Mouse (Mus musculus): Measurements from ENCODE around the gene Prok2. TPM values are rescaled to one million over a fixed set of nuclear protein-coding genes. Genes with fewer than 3 reads are reported as not detected.
A peak's percentile ranks its signal among the peaks of the same experiment; 100 is the strongest.

The Prok2 gene
- polyA plus RNA-seq, 1 experiment from 2014 or later = not detected

- H3K36me3 ChIP-seq (ENCODE audit: control insufficient read depth, insufficient read depth, low read length) = no peaks in the 10 kb centered on the region
- H3K9me3 ChIP-seq (ENCODE audit: control insufficient read depth, low read length) = no peaks in the 10 kb centered on the region
- no peak overlapping the region for H3K27ac ChIP-seq (ENCODE audit: low read depth, low read length)
- no peaks in the 10 kb centered on the region for H3K27me3 ChIP-seq (ENCODE audit: control insufficient read depth, insufficient read depth, low read length)
- no peak overlapping the region for H3K9ac ChIP-seq (ENCODE audit: low read depth, low read length)
- WGBS = 78% methylated on average over 5 of the region's 5 CpGs
- no peak overlapping the region for H3K4me2 ChIP-seq (replicated peaks; ENCODE audit: low read depth, low read length)
- ATAC-seq (ENCODE audit: low FRiP score, low TSS enrichment) = no peak
- H3K4me1 ChIP-seq (ENCODE audit: control insufficient read depth, insufficient read depth, low read length) = no peaks in the 10 kb centered on the region
- no peak overlapping the region for H3K4me3 ChIP-seq (ENCODE audit: low read length)
Observed at GRCm38 (mm10) chr6:99713256-99713655, 12.9 kb downstream of the Prok2 start.

DNA sequence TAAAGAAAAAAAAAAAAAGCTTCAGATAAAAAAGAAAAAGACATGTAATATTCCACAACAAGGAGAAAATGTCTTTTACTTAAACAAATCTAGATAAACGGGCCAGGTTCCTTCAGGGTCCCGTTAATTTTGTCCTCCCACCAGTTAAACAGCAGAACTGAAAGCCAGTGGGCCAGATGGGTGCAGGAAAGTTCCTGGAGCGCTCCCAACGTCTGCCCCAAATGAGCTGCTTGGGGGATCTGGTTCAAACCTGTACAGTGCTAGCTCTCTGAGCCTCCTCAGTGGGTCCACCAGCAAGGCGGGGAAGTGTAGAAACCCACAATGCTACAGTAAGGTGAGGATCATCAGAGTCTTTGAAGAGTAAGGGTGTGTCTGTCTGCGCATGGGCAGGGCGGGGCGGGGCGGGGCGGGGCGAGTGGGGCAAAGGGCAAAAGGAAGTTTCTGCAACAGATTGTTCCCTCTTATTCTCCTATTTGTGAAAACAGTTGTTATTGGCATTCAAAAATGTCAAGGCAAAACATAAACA, 14.6 kb downstream of the Prok2 start:
- Histone ChIP-seq H3K9me3 (ENCODE audit: control insufficient read depth, low read length) (no peaks in the 10 kb centered on the region), H3K9ac (ENCODE audit: low read depth, low read length) (no peak overlapping the region), H3K36me3 (ENCODE audit: control insufficient read depth, insufficient read depth, low read length) (no peaks in the 10 kb centered on the region), H3K27ac (ENCODE audit: low read depth, low read length) (no peak overlapping the region), H3K27me3 (ENCODE audit: control insufficient read depth, insufficient read depth, low read length) (no peaks in the 10 kb centered on the region), H3K4me1 (ENCODE audit: control insufficient read depth, insufficient read depth, low read length) (no peaks in the 10 kb centered on the region), H3K4me3 (ENCODE audit: low read length) (no peak overlapping the region), H3K4me2 (replicated peaks; ENCODE audit: low read depth, low read length) (no peak overlapping the region)
- 61% methylated on average over 11 of the region's 11 CpGs for WGBS
- no peak for ATAC-seq (ENCODE audit: low FRiP score, low TSS enrichment)

DNA sequence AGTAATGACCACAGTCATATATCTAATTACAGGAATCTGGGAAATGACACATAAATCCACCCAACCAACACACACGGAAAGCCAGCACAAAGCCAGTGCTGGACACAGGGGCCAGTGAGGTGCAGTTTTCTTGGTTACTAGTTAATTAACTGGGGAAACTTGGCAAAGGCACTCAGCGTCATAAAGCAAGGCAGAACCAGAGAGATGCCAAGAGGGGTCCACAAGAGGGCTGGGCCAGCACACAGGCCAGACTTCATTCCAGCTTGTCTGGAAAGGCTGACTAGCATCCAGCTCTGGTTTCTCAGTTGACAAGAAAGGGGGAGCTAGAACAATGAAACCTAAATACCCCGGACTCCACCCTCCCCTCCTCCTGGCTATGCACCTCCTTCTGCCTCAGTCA, 25.7 kb downstream of the Prok2 start:
- Histone ChIP-seq H3K4me2 (replicated peaks; ENCODE audit: low read depth, low read length) (no peak overlapping the region), H3K27me3 (ENCODE audit: control insufficient read depth, insufficient read depth, low read length) (peaks cover 8% of the 10 kb centered on the region), H3K4me3 (ENCODE audit: low read length) (no peak overlapping the region), H3K36me3 (ENCODE audit: control insufficient read depth, insufficient read depth, low read length) (no peaks in the 10 kb centered on the region), H3K27ac (ENCODE audit: low read depth, low read length) (no peak overlapping the region), H3K9me3 (ENCODE audit: control insufficient read depth, low read length) (no peaks in the 10 kb centered on the region), H3K4me1 (ENCODE audit: control insufficient read depth, insufficient read depth, low read length) (peaks cover 10% of the 10 kb centered on the region; the same call in 1 of the 2 replicates), H3K9ac (ENCODE audit: low read depth, low read length) (no peak overlapping the region)
- peak; percentile 35; the same call in 1 of the 2 replicates for ATAC-seq (ENCODE audit: low FRiP score, low TSS enrichment)
- 30% methylated on average over 3 of the region's 3 CpGs for WGBS

DNA sequence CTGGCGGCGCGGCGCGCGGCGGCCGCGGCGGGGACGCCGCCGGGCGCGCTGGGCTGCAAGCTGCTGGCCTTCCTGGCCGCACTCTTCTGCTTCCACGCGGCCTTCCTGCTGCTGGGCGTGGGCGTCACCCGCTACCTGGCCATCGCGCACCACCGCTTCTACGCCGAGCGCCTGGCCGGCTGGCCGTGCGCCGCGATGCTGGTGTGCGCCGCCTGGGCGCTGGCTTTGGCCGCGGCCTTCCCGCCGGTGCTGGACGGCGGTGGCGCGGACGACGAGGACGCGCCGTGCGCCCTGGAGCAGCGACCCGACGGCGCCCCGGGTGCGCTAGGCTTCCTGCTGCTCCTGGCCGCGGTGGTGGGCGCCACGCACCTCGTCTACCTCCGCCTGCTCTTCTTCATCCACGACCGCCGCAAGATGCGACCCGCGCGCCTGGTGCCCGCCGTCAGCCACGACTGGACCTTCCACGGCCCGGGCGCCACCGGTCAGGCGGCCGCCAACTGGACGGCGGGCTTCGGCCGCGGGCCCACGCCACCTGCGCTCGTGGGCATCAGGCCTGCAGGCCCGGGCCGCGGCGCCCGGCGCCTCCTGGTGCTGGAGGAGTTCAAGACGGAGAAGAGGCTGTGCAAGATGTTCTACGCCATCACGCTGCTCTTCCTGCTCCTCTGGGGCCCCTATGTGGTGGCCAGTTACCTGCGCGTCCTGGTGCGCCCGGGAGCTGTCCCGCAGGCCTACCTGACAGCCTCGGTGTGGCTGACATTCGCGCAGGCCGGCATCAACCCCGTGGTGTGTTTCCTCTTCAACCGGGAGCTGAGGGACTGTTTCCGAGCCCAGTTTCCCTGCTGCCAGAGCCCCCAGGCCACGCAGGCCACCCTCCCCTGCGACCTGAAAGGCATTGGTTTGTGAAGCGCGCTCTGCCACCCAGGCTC, 33.0 kb downstream of the Prok2 start:
- H3K27me3 ChIP-seq (ENCODE audit: control insufficient read depth, insufficient read depth, low read length) = peaks cover 59% of the 10 kb centered on the region
- peaks cover 7% of the 10 kb centered on the region for H3K4me1 ChIP-seq (ENCODE audit: control insufficient read depth, insufficient read depth, low read length)
- H3K4me3 ChIP-seq (ENCODE audit: low read length) = peak overlapping the region; percentile 82
- H3K36me3 ChIP-seq (ENCODE audit: control insufficient read depth, insufficient read depth, low read length) = no peaks in the 10 kb centered on the region
- no peaks in the 10 kb centered on the region for H3K9me3 ChIP-seq (ENCODE audit: control insufficient read depth, low read length)
- WGBS = 1% methylated on average over 102 of the region's 110 CpGs
- no peak overlapping the region for H3K27ac ChIP-seq (ENCODE audit: low read depth, low read length)
- peak overlapping the region; percentile 83 for H3K9ac ChIP-seq (ENCODE audit: low read depth, low read length)
- H3K4me2 ChIP-seq (replicated peaks; ENCODE audit: low read depth, low read length) = peak overlapping the region; percentile 96
- ATAC-seq (ENCODE audit: low FRiP score, low TSS enrichment) = peak; percentile 47

GRCm38 (mm10) chr6:99692206-99692915, 33.8 kb downstream of the Prok2 start, which contains the start of gene Gpr27:
Gpr27 (plus strand) TSS chr6:99692679.
- Histone ChIP-seq H3K9ac (ENCODE audit: low read depth, low read length) (peak within 1 kb of the TSS; percentile 83), H3K27ac (ENCODE audit: low read depth, low read length) (no peak within 1 kb of the TSS), H3K27me3 (ENCODE audit: control insufficient read depth, insufficient read depth, low read length) (peaks cover 59% of the 10 kb centered on the region), H3K4me1 (ENCODE audit: control insufficient read depth, insufficient read depth, low read length) (peaks cover 7% of the 10 kb centered on the region), H3K4me3 (ENCODE audit: low read length) (peak within 1 kb of the TSS; percentile 82), H3K36me3 (ENCODE audit: control insufficient read depth, insufficient read depth, low read length) (no peaks in the 10 kb centered on the region), H3K9me3 (ENCODE audit: control insufficient read depth, low read length) (no peaks in the 10 kb centered on the region), H3K4me2 (replicated peaks; ENCODE audit: low read depth, low read length) (peak within 1 kb of the TSS; percentile 96)
- 2% methylated on average over 59 of the region's 112 CpGs for WGBS
- peak; percentile 68 for ATAC-seq (ENCODE audit: low FRiP score, low TSS enrichment)

- peaks cover 7% of the 10 kb centered on the region for H3K4me1 ChIP-seq (ENCODE audit: control insufficient read depth, insufficient read depth, low read length)
- peak overlapping the region; percentile 82 for H3K4me3 ChIP-seq (ENCODE audit: low read length)
- peaks cover 58% of the 10 kb centered on the region for H3K27me3 ChIP-seq (ENCODE audit: control insufficient read depth, insufficient read depth, low read length)
- H3K4me2 ChIP-seq (replicated peaks; ENCODE audit: low read depth, low read length) = peak overlapping the region; percentile 96
- no peaks in the 10 kb centered on the region for H3K36me3 ChIP-seq (ENCODE audit: control insufficient read depth, insufficient read depth, low read length)
- H3K27ac ChIP-seq (ENCODE audit: low read depth, low read length) = no peak overlapping the region
- 6% methylated on average over 24 of the region's 25 CpGs for WGBS
- ATAC-seq (ENCODE audit: low FRiP score, low TSS enrichment) = no peak
- H3K9me3 ChIP-seq (ENCODE audit: control insufficient read depth, low read length) = no peaks in the 10 kb centered on the region
- H3K9ac ChIP-seq (ENCODE audit: low read depth, low read length) = peak overlapping the region; percentile 83
Observed at GRCm38 (mm10) chr6:99691666-99692205, 34.5 kb downstream of the Prok2 start.

DNA sequence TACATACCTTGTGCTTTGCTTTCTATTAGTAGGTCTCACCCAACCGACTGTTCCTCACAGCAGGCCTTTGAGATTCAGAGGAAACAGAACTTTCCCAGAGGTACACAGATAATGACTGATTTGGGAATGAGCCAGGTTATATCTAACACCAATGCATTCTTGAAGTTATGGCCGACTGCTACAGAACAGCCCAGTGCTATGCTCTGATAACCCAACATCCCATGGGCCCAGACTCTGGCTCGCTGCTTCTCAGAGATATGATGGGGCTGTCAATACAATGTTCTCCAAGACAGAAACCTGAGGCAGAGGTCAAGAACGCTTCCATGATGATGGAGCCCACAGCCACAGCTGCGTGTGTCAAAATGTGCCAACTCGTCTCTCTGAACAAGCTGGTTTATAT, 37.7 kb downstream of the Prok2 start:
- no peaks in the 10 kb centered on the region for H3K9me3 ChIP-seq (ENCODE audit: control insufficient read depth, low read length)
- no peak overlapping the region for H3K4me3 ChIP-seq (ENCODE audit: low read length)
- H3K27ac ChIP-seq (ENCODE audit: low read depth, low read length) = no peak overlapping the region
- H3K4me2 ChIP-seq (replicated peaks; ENCODE audit: low read depth, low read length) = no peak overlapping the region
- peaks cover 6% of the 10 kb centered on the region for H3K4me1 ChIP-seq (ENCODE audit: control insufficient read depth, insufficient read depth, low read length)
- no peaks in the 10 kb centered on the region for H3K36me3 ChIP-seq (ENCODE audit: control insufficient read depth, insufficient read depth, low read length)
- no peak overlapping the region for H3K9ac ChIP-seq (ENCODE audit: low read depth, low read length)
- WGBS = 84% methylated on average over 6 of the region's 6 CpGs
- no peak for ATAC-seq (ENCODE audit: low FRiP score, low TSS enrichment)
- peaks cover 39% of the 10 kb centered on the region for H3K27me3 ChIP-seq (ENCODE audit: control insufficient read depth, insufficient read depth, low read length)

DNA sequence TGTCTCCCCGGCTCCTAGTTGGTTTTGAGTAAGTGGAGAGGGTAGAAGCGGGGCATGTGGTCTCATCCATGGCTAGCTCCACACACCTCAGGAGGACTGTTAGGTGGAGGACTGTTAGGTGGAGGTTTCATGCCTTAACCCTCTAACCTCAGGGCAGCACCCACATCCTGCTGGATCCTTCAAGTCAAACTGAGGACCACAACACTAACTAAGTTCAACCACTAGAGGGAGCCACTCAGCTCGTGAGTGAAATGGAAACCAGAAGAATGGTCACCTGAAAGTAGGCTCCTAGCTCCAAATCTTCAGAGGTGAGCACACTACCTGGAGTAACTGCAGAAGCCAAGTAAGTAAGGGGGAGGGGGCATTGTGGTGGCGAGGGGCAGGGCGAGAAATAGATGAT, 41.3 kb downstream of the Prok2 start:
- 50% methylated on average over 5 of the region's 5 CpGs for WGBS
- no peak overlapping the region for H3K27ac ChIP-seq (ENCODE audit: low read depth, low read length)
- peaks cover 8% of the 10 kb centered on the region; the same call in 1 of the 2 replicates for H3K27me3 ChIP-seq (ENCODE audit: control insufficient read depth, insufficient read depth, low read length)
- no peak overlapping the region for H3K4me2 ChIP-seq (replicated peaks; ENCODE audit: low read depth, low read length)
- no peaks in the 10 kb centered on the region for H3K4me1 ChIP-seq (ENCODE audit: control insufficient read depth, insufficient read depth, low read length)
- no peak overlapping the region for H3K9ac ChIP-seq (ENCODE audit: low read depth, low read length)
- H3K4me3 ChIP-seq (ENCODE audit: low read length) = no peak overlapping the region
- no peak for ATAC-seq (ENCODE audit: low FRiP score, low TSS enrichment)
- no peaks in the 10 kb centered on the region for H3K9me3 ChIP-seq (ENCODE audit: control insufficient read depth, low read length)
- no peaks in the 10 kb centered on the region for H3K36me3 ChIP-seq (ENCODE audit: control insufficient read depth, insufficient read depth, low read length)

All from kidney, embryonic 14.5 days (tissue).